Comparison of ENCODE assay signal across 8 mouse cellular contexts in genomic region chr12:28750021-28750633, GRCm38 (mm10). TPM values are rescaled to one million over a fixed set of nuclear protein-coding genes. Genes with fewer than 3 reads are reported as not detected.
DNase-seq lines count a peak whose midpoint lies in the region; ATAC-seq lines count a peak whose summit lies in the region.

Gene Trappc12, minus strand, starts transcription at chr12:28750472.

- peak within 1 kb of the TSS; percentile 83 for H3K4me3 ChIP-seq in hindbrain, embryonic 12.5 days

- 2% methylated on average over 41 of the region's 41 CpGs for WGBS in hindbrain, embryonic 12.5 days

- H3K4me1 ChIP-seq in hindbrain, embryonic 12.5 days = peaks cover 18% of the 10 kb centered on the region

- peak within 1 kb of the TSS; percentile 67 for H3K9ac ChIP-seq in hindbrain, embryonic 12.5 days

- ATAC-seq in hindbrain, embryonic 12.5 days (ENCODE audit: low FRiP score) = peak; percentile 92

- H3K27ac ChIP-seq in hindbrain, embryonic 12.5 days = peak within 1 kb of the TSS; percentile 52; the same call in 1 of the 2 replicates

- no peaks in the 10 kb centered on the region for H3K27me3 ChIP-seq in hindbrain, embryonic 12.5 days

- H3K36me3 ChIP-seq in hindbrain, embryonic 12.5 days = peaks cover 20% of the 10 kb centered on the region

- peak; percentile 95 for DNase-seq in NIH3T3 (ENCODE audit: low read depth)
- peak; percentile 93 to 95 for DNase-seq in cerebellum, postnatal 10 days
- peak; percentile 75 to 84 for DNase-seq in frontal cortex, postnatal 10 days (ENCODE audit: low spot score in 2 of 2)
- DNase-seq in layer of hippocampus, postnatal 14 days (ENCODE audit: low spot score in 2 of 2) = peak; percentile 75 to 88
- DNase-seq in lung, postnatal 14 days = peak; percentile 90
- DNase-seq in retina, adult 2 months (ENCODE audit: low read depth, low spot score) = peak; percentile 81
- DNase-seq in thymus, postnatal 36 days = peak; percentile 84 to 89

- peak within 1 kb of the TSS; percentile 94 for H3K4me2 ChIP-seq in hindbrain, embryonic 12.5 days (replicated peaks)

- no peaks in the 10 kb centered on the region for H3K9me3 ChIP-seq in hindbrain, embryonic 12.5 days (replicated peaks)

RNA-seq across cellular contexts. Expression of gene Trappc12, which starts in this region (rescaled TPM):
- 42.1 and 43.2 TPM in 2 replicates for polyA plus RNA-seq in hindbrain, embryonic 12.5 days (2016; fragmentation: Nextera tagmentation; extraction: Ambion mirVana)
- 10 to 100 TPM; 51.3 to 52.7 TPM for total RNA-seq in layer of hippocampus, postnatal 14 days (2021)

Comparison
In these comparisons a context has a peak if more than half of its experiments do, and no peak if none do; other contexts are left out.
1. Peak in every context shown above with its lines: DNase-seq, ATAC-seq, H3K4me3 ChIP-seq and H3K27ac ChIP-seq.